Mouse (Mus musculus) small intestine, adult 2 months (tissue): ENCODE results near the gene Tle6.

Experiments used
- CTCF ChIP-seq: fragments of 200-500 bp; IDR thresholded peaks from 2 replicates; pipeline ENCODE4 v1.5.1; 2012; ENCODE audit warnings: low read depth, mild to moderate bottlenecking, control low read depth, inconsistent platforms, low read length, moderate library complexity, mixed read lengths; ENCODE audit not compliant: insufficient replicate concordance, insufficient read length; ENCODE audit errors: extremely low read depth
- POLR2A ChIP-seq: fragments of 200-500 bp; IDR thresholded peaks from 2 replicates; pipeline ENCODE4 v1.6.1; 2012; ENCODE audit warnings: low read depth, mild to moderate bottlenecking, control low read depth, inconsistent platforms, low read length, moderate library complexity

DNA sequence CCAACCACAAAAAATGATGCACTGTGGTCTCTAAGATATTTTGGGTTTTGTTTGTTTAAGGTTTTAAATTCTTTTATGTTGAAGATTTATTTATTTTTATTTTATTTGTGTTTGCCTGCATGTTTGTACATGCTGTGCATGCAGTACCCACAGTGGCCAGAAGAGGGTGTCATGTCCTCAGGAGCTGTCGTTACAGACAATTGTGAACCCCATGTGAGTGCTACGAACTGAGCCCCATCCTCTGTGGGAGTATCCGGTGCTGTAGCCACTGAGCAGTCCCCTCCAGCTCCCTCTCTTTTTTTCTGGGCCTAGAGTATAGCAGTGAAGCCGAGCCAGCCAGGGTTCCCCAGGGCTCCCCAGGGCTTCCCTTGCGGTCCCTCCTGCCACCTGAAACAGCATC, 47.6 kb downstream of the Tle6 start:
- TF ChIP-seq CTCF (peak; percentile 65; the same call in 1 of the 2 replicates), POLR2A (no peak)
